Mouse (Mus musculus) 3T3-L1 (cell line): ENCODE data around the gene Msh6.
"Not testable (repeated sequence)": the region's sequence is repeated elsewhere in the genome, so short reads cannot be mapped to it uniquely, and the experiment has no call there.

Source experiments
- DNase-seq: peaks from one replicate; pipeline ENCODE4 v3.0.0-alpha.2; 2015; ENCODE audit warnings: low read depth, low spot score

The Msh6 gene

DNA sequence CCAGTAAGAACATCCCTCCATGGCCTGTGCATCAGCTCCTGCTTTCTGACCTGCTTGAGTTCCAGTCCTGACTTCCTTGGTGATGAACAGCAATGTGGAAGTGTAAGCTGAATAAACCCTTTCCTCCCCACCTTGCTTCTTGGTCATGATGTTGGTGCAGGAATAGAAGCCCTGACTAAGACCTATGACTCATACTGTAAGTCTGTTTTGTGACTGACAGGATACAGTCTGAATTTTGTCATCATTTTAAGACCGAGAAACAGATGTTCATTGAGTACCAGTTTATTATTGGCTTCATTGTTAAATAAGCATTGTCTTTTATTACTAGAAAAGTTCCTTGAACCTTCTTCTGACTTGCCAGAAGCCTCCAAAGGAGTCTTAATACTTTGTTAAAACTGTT is 4.8 kb downstream of the Msh6 start:
- DNase-seq, result peak; percentile 51

DNA sequence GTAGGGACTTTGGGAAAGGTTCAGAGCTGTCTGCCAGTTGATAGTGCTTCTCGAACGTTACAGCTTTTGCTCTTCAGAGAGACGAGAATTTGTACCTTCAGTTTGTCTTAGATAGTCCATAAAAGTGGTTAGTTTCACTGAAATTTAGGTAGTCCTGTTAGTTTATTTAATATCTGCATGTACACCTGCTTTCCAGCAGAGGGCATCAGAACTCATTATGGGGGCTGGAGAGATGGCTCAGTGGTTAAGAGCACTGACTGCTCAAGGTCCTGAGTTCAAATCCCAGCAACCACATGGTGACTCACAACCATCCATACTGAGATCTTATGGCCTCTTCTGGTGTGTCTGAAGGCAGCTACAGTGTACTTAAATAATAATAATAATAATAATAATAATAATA is 7.2 kb downstream of the Msh6 start:
- peak; percentile 42 for DNase-seq

- DNase-seq, result no peak
Measured at GRCm38 (mm10) chr17:87983313-87983712, 8.5 kb downstream of the Msh6 start.

DNA sequence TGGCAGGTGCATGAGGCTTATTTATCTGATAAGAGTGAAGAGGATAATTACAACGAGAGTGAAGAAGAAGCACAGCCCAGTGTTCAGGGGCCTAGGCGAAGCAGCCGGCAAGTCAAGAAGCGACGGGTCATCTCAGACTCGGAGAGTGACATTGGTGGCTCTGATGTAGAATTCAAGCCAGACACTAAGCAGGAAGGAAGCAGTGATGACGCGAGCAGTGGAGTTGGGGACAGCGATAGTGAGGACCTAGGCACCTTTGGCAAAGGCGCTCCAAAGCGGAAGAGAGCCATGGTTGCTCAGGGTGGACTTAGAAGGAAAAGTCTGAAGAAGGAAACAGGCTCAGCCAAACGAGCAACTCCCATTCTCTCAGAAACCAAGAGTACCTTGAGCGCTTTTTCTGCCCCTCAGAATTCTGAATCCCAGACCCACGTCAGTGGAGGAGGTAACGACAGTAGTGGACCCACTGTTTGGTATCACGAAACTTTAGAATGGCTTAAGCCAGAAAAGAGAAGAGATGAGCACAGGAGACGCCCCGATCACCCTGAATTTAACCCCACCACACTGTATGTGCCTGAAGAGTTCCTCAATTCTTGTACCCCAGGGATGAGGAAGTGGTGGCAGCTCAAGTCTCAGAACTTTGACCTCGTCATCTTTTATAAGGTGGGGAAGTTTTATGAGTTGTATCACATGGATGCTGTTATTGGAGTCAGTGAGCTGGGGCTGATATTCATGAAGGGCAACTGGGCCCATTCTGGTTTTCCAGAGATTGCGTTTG is 9.8 kb downstream of the Msh6 start:
- no peak for DNase-seq

DNA sequence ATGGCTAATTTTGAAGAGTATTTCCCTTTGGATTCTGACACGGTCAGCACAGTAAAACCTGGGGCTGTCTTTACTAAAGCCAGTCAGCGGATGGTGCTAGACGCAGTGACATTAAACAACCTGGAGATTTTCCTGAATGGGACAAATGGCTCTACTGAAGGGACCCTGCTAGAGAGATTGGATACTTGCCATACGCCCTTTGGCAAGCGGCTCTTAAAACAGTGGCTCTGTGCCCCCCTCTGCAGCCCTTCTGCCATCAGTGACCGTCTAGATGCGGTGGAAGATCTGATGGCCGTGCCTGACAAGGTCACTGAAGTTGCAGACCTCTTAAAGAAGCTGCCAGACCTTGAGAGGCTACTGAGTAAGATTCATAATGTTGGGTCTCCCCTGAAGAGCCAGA is 11.1 kb downstream of the Msh6 start:
- DNase-seq, result no peak

GRCm38 (mm10) chr17:87987507-87987906 is 12.6 kb downstream of the Msh6 start:
- no peak for DNase-seq

DNA sequence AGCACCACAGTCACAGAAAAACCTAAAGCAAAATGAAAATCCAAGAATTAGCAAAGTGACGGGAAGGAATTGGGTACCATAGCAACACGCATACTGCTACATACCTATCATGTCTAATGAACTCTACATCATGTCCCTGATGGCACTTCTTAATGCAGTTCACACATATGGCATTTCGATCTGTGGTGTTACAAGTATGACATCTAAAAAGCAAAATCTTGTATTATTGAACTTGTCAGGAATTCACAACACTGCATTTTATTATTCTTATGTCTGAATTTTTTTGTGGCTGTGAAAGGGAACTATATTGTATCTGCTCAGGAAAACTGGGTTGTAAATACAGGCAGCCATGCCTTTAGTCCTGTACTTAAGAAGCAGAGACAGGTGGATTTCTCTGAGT is 17.3 kb downstream of the Msh6 start:
- DNase-seq, result no peak

DNA sequence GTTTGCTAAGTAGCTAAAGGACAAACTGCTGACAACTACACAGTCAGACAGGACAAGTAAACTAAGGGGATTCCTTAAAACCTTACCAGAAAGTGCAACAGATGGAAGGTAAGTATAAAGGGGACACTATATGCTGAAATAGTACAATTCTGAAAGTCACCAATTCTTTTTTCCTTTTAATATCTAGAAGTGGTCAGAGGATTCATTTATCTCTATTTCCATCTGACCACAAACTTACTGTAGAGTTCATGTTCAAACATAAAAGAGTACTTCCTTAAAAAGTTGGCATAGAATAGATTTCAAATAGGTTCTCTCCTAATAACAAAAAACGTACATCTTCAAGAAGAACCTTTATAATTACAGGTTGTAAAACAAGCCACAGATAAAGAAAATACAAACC is 18.5 kb downstream of the Msh6 start:
- DNase-seq, result no peak

GRCm38 (mm10) chr17:87997808-87998207 is 22.9 kb downstream of the Msh6 start:
- DNase-seq, result no peak

DNA sequence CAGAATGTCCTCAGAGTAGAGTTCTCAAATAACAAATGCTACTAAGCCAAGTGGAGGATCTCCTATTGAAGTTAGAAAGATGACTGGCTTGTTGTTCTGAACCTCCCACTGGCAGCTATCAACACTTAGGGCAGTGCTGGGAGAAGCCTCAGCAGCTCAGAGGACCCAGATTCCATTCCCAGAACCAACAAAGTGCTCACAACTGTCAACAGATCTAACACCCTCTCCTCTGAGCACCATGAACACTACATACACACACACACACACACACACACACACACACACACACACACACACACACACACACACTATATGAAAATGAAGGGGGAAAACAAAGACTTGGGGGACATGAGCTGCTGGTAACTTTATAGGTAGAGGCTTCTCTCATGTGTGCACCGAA is 30.0 kb downstream of the Msh6 start:
- DNase-seq, result no peak

GRCm38 (mm10) chr17:88006956-88007355 is 32.1 kb downstream of the Msh6 start:
- DNase-seq, result no peak

DNA sequence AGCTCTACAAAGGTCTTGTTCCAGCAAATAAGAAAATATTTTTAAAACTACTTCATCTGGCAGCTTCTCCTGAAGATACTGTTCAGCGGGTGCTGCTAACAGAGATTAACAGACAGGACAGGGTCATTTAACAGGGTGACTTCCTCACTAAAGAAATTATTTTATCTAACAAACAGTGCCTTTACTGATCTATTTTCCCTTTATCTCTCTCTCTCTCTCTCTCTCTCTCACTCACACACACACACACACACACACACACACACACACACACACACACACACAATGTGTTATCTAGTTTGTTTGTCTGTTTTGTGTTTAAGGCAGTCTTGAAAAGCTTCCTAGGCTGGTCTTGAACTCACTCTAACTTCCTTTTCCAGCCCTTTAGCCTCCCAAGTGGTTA is 39.6 kb downstream of the Msh6 start:
- DNase-seq, result no peak

DNA sequence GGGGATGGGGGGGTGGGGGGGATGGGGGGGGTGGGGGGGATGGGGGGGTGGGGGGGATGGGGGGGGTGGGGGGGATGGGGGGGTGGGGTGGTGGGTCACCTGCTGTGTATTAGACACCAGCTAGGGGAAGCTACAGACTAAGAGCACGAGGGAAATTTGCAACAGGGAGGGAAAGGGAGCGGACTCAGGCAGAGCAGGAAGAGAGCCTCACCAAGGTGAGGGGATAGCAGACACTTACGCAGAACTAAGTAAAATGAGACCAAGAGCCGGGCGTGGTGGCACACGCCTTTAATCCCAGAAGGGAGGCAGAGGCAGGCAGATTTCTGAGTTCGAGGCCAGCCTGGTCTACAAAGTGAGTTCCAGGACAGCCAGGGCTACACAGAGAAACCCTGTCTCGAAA is 41.2 kb downstream of the Msh6 start:
- not testable (repeated sequence) for DNase-seq

GRCm38 (mm10) chr17:88023924-88024323 is 49.1 kb downstream of the Msh6 start:
- DNase-seq, result no peak

GRCm38 (mm10) chr17:88025227-88025626 is 50.4 kb downstream of the Msh6 start:
- DNase-seq, result peak; percentile 84

DNA sequence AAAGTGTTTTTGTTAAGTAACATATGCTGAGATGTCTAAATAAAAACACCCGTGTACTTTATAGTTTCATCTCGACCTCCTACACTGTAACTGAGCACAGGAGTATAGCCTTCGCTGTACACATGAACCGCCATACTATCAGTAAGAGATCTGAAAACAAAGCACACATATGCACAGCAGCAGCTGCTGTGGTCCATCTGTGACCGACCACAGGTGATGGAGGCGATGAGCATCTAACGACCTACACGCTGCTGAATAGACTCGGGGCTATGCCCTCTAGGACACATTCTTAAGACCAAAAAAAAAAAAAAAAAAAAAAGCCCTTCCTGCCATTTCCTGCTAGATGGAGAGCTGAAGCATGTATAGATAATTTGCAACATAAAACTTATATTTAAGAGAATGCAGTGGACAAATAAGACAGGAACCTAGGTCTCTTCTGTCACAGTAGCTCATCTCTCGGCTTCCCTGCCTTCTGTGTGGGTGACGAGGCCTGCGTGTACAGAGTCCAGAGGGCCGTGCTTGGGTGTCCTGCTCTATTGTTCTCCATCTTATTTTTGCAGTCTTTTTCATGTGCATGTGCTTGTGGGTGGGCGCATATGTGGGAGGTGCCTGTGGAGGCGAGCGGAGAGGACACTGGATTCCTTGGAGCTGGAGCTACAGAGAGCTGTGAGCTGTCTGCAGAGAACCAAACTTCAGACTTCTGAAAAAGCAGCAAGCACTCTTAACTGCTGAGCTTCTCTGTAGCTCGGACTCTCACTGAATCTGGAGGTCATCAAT is 54.5 kb downstream of the Msh6 start:
- DNase-seq, result no peak

DNA sequence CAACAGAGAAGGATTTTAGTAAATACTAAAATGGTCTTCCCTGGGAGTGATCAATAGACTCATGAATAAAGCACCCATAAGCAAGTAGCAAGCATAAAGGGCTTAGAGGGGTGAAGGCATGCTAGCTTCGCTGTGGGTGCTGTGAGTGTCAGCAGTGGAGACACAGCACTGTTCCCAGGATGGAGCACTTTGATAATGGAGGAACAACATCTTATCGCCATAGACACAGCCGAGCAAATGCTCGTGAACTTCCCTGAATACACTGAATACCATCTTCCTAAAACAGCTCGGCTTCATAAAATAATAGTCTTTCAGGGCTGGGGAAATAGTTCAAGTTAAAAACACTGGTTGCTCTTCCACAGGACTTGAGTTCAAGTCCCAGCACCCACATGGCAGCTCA is 56.9 kb downstream of the Msh6 start:
- no peak for DNase-seq

DNA sequence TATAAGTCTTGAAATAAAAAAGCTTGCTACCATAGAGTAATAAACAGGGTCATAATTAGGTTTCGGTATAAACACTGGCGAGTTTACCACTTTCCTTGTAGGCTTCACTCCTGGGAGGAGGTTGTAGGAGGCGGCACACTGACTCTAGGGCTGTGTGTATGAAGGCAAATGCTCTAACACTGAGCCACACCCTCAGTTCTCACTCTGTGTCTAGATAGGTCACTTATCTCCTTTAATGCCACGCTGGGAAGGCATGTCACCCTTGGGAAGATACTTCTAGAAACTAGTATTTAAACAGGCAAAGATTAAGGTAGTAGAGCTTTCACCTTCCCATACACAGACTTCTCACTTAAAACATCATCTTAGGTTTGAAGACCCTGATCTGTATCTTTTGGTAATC is 59.6 kb downstream of the Msh6 start:
- DNase-seq, result no peak
